Mouse (Mus musculus) WW6 (cell line): Measurements from ENCODE around the gene Vps18.

ENCODE experiments used
- DNase-seq: peaks from one replicate; pipeline ENCODE4 v3.0.0-alpha.2; 2013; ENCODE audit warnings: low read depth, low spot score

Vps18 gene

DNA sequence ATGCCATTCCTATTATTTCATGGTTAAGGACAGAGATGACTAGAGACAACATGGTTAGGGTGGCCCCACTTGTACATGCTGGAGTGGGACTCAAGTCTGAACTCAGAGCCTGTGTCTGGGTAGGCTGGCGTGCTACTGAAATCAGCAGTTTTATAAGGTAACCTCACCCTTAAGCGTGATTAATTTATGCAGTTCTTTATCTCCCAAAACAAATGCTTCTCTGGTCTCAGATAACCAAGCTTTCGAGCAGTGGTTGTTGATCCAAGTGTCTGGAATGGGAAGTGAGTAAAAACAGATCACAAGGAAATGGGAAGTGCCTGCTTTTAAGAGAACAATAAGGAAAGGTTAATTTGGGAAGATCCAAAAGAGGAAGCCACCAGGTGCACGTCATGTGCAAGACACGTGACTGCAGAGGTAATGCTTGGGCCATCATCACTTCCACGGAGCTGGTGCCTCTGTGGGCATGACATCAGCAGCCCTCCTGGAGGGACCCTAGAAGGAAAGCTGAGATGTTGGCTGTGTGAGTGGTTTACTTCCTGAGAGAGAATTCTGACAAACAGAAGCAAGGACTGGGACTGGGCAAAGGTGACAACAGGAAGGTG, 56.1 kb downstream of the Vps18 start:
- DNase-seq, result no peak
